Comparison of ENCODE assay signal across 16 mouse cellular contexts in genomic region chr5:21706546-21706945, GRCm38 (mm10).
"Had no signal": no experiment of that assay in that cellular context is flagged by ENCODE, and none has a peak within 500 bp of the region (broad histone marks: within the 10 kb centered on the region; RNA-seq: fewer than 3 reads in every experiment).

No protein-coding gene starts in this region.

- H3K9ac ChIP-seq: limb, embryonic 13.5 days; liver, embryonic 12.5 days; liver, embryonic 15.5 days had no signal

- H3K9me3 ChIP-seq: limb, embryonic 10.5 days; limb, embryonic 13.5 days; liver, embryonic 12.5 days; liver, embryonic 15.5 days had no signal

- H3K4me3 ChIP-seq: layer of hippocampus, adult 2 months; limb, embryonic 10.5 days; limb, embryonic 13.5 days; liver, embryonic 12.5 days; liver, embryonic 15.5 days had no signal

- H3K36me3 ChIP-seq: limb, embryonic 10.5 days; limb, embryonic 13.5 days; liver, embryonic 12.5 days; liver, embryonic 15.5 days had no signal

- H3K4me1 ChIP-seq: limb, embryonic 10.5 days; limb, embryonic 13.5 days had no signal

- DNase-seq: layer of hippocampus, adult 9-11 months; liver; lung, adult 2 months; lung, postnatal 14 days; lung, postnatal 4 days; midbrain, embryonic 14.5 days; thymus, adult 2 months; thymus, postnatal 14 days; thymus, postnatal 4 days had no signal

- H3K27ac ChIP-seq: kidney, postnatal 0 days; layer of hippocampus, adult 2 months; limb, embryonic 10.5 days; limb, embryonic 13.5 days; liver, embryonic 12.5 days; liver, embryonic 15.5 days had no signal

- H3K27me3 ChIP-seq: limb, embryonic 13.5 days; liver, embryonic 12.5 days; liver, embryonic 15.5 days had no signal

- ATAC-seq: liver, embryonic 12.5 days had no signal

- H3K4me2 ChIP-seq: limb, embryonic 13.5 days; liver, embryonic 12.5 days; liver, embryonic 15.5 days; midbrain, embryonic 11.5 days had no signal
